ENCODE assay signal across 9 mouse cellular contexts in the genomic region with DNA sequence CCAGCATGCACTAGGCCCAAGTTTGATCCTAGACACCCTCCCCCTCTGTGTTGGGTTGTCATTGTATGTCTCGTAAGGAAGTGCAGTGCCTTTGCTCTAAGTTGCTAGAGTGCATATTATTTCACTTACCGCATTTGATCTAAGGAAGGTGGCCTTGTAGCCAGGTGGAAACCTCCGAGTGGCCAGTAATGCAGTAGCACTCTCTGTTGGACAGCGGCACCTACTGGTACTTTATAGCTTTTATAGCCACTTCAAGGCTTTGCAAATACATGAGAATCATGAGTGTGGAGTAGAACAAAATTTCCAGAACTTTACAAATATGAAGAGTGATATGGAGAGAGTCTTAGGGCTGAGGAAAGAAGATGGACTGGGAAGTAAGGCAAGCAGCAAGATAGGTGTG. TPM values are rescaled to one million over a fixed set of nuclear protein-coding genes. Genes with fewer than 3 reads are reported as not detected.
DNase-seq lines count a peak whose midpoint lies in the region; ATAC-seq and TF ChIP-seq lines count a peak whose summit lies in the region.
"Had no signal": no experiment of that assay in that cellular context is flagged by ENCODE, and none has a peak within 500 bp of the region (broad histone marks: within the 10 kb centered on the region; RNA-seq: fewer than 3 reads in every experiment).

No protein-coding gene starts in this region.

- peak; percentile 61; the same call in 1 of the 2 replicates for TF ChIP-seq CTCF in kidney, adult 2 months (conservative IDR thresholded peaks at IDR 0.05; ENCODE audit: insufficient read depth, insufficient read length, low read depth, low read length)
- TF ChIP-seq CTCF in Patski (IDR thresholded peaks at IDR 0.05) = peak; percentile 62

- no peak for TF ChIP-seq POLR2A in kidney, adult 2 months (IDR thresholded peaks at IDR 0.05; ENCODE audit: low read depth, low read length)

- H3K4me3 ChIP-seq in kidney, adult 2 months (ENCODE audit: insufficient read depth, low read depth, low read length) = no peak overlapping the region
- no peak overlapping the region for H3K4me3 ChIP-seq in hindbrain, embryonic 14.5 days (replicated peaks; ENCODE audit: low read length)
- no peak overlapping the region for H3K4me3 ChIP-seq in midbrain, embryonic 13.5 days (replicated peaks)
- H3K4me3 ChIP-seq: megakaryocyte, embryonic 14.5 days; stomach, embryonic 15.5 days had no signal

- H3K4me1 ChIP-seq in kidney, adult 2 months (ENCODE audit: control insufficient read depth, insufficient read depth, low read length) = no peaks in the 10 kb centered on the region
- no peaks in the 10 kb centered on the region for H3K4me1 ChIP-seq in hindbrain, embryonic 14.5 days (replicated peaks; ENCODE audit: control insufficient read depth, insufficient read depth, low read length)
- H3K4me1 ChIP-seq in midbrain, embryonic 13.5 days (replicated peaks) = no peaks in the 10 kb centered on the region
- H3K4me1 ChIP-seq: stomach, embryonic 15.5 days had no signal

- no peak overlapping the region for H3K9ac ChIP-seq in hindbrain, embryonic 14.5 days
- H3K9ac ChIP-seq in midbrain, embryonic 13.5 days (replicated peaks) = no peak overlapping the region
- H3K9ac ChIP-seq: stomach, embryonic 15.5 days had no signal

- POLR2A ChIA-PET in Patski (lab: Charles Lee) = no interaction called here

- WGBS in kidney, adult 2 months = 53% methylated on average over 4 of the region's 4 CpGs
- WGBS in hindbrain, embryonic 14.5 days = 73% methylated on average over 4 of the region's 4 CpGs
- WGBS in midbrain, embryonic 13.5 days = 58% methylated on average over 4 of the region's 4 CpGs

- no peak overlapping the region for H3K4me2 ChIP-seq in hindbrain, embryonic 14.5 days (replicated peaks)
- H3K4me2 ChIP-seq in midbrain, embryonic 13.5 days (replicated peaks) = no peak overlapping the region
- H3K4me2 ChIP-seq: stomach, embryonic 15.5 days had no signal

- in situ Hi-C loops in Patski (cut with MboI; ENCODE audit: low pct_unique_long_range_greater_than_20kb) = no loop called here

- CTCF ChIA-PET in Patski (lab: Charles Lee) = interaction anchor here (0.8 to 1.0 kb wide), 3 partner anchors 8 to 424 kb away, joined by 3 to 5 read pairs (median 4); no protein-coding TSS in a partner anchor

- peak; percentile 55 for ATAC-seq in Patski
- ATAC-seq in hindbrain, embryonic 14.5 days (ENCODE audit: low FRiP score) = 0 out of 2 replicates have a peak, but pooled peaks have one; percentile 53
- ATAC-seq in midbrain, embryonic 13.5 days = peak; percentile 56

- no peak overlapping the region for H3K27ac ChIP-seq in kidney, adult 2 months (ENCODE audit: insufficient read depth, low read depth, low read length)
- no peak overlapping the region for H3K27ac ChIP-seq in hindbrain, embryonic 14.5 days
- no peak overlapping the region for H3K27ac ChIP-seq in midbrain, embryonic 13.5 days
- H3K27ac ChIP-seq: stomach, embryonic 15.5 days had no signal

- no peaks in the 10 kb centered on the region for H3K9me3 ChIP-seq in hindbrain, embryonic 14.5 days (ENCODE audit: control insufficient read depth, low read length)
- no peaks in the 10 kb centered on the region for H3K9me3 ChIP-seq in midbrain, embryonic 13.5 days
- H3K9me3 ChIP-seq: megakaryocyte, embryonic 14.5 days; stomach, embryonic 15.5 days had no signal

- peaks cover 1% of the 10 kb centered on the region for H3K36me3 ChIP-seq in kidney, adult 2 months (ENCODE audit: control insufficient read depth, insufficient read depth, low read length)
- H3K36me3 ChIP-seq in hindbrain, embryonic 14.5 days (replicated peaks; ENCODE audit: control insufficient read depth, insufficient read depth) = peaks cover 7% of the 10 kb centered on the region; the same call in 1 of the 2 replicates
- H3K36me3 ChIP-seq in midbrain, embryonic 13.5 days = peaks cover 22% of the 10 kb centered on the region
- H3K36me3 ChIP-seq: stomach, embryonic 15.5 days had no signal

- peak; percentile 50 for DNase-seq in kidney, adult 2 months
- DNase-seq in kidney, adult 11 months = no peak
- no peak for DNase-seq in Patski (ENCODE audit: low read depth, low spot score)
- DNase-seq in hindbrain, embryonic 14.5 days (ENCODE audit: low spot score) = peak; percentile 48
- DNase-seq in gastrocnemius, postnatal 25 days = no peak
- no peak for DNase-seq in urinary bladder, postnatal 25 days (ENCODE audit: low spot score)

- H3K27me3 ChIP-seq in kidney, adult 2 months (replicated peaks; ENCODE audit: control insufficient read depth, insufficient read depth, low read length) = no peaks in the 10 kb centered on the region
- no peaks in the 10 kb centered on the region for H3K27me3 ChIP-seq in Patski
- no peaks in the 10 kb centered on the region for H3K27me3 ChIP-seq in hindbrain, embryonic 14.5 days (ENCODE audit: control insufficient read depth, insufficient read depth, low read length)
- no peaks in the 10 kb centered on the region for H3K27me3 ChIP-seq in midbrain, embryonic 13.5 days
- H3K27me3 ChIP-seq: megakaryocyte, embryonic 14.5 days; stomach, embryonic 15.5 days had no signal

RNA-seq across cellular contexts. Expression of a gene that starts 11.5 kb away (rescaled TPM):
- 13.3 and 18.1 TPM in 2 replicates for polyA plus RNA-seq in kidney, adult 2 months (2012; rRNA removed)
- polyA plus RNA-seq in Patski (2021) = 31.4 TPM
- 16.0 and 22.4 TPM in 2 replicates for polyA plus RNA-seq in hindbrain, embryonic 14.5 days (2014; fragmentation: Nextera tagmentation; extraction: Ambion mirVana)
- polyA plus RNA-seq in midbrain, embryonic 13.5 days (2015; fragmentation: Nextera tagmentation; extraction: Ambion mirVana) = 21.4 and 25.0 TPM in 2 replicates
- 10 to 100 TPM; 31.5 to 34.4 TPM for total RNA-seq in gastrocnemius, postnatal 25 days (2021)

Comparison
In these comparisons a context has a peak if more than half of its experiments do, and no peak if none do; other contexts are left out.
1. DNase-seq: peak in kidney, adult 2 months (single experiment) and hindbrain, embryonic 14.5 days (single experiment); none in kidney, adult 11 months (single experiment), Patski (single experiment), gastrocnemius, postnatal 25 days (single experiment) and urinary bladder, postnatal 25 days (single experiment).
2. Peak in every context shown above with its lines, with median percentiles within 50 percentile points of each other: ATAC-seq.